Mouse (Mus musculus) hindbrain, embryonic 12.5 days (tissue): ENCODE data around the gene Bsg. TPM values are rescaled to one million over a fixed set of nuclear protein-coding genes. Genes with fewer than 3 reads are reported as not detected.

Experiments used
- ATAC-seq: fragments of 200-750 bp; cut with Nextera tagmentation; 2 replicates; pipeline ENCODE4 v1.8.0; 2017; ENCODE audit warnings: moderate TSS enrichment; ENCODE audit not compliant: low FRiP score
- H3K27ac ChIP-seq: fragments of 300-500 bp; sonication (generic); 2 replicates; pipeline ENCODE4 v1.5.1; 2016; ENCODE audit warnings: mild to moderate bottlenecking
- H3K27me3 ChIP-seq: fragments of 300-500 bp; sonication (generic); 2 replicates; pipeline ENCODE4 v1.6.1; 2016; ENCODE audit warnings: mild to moderate bottlenecking
- H3K36me3 ChIP-seq: fragments of 300-500 bp; sonication (generic); 2 replicates; pipeline ENCODE4 v1.6.1; 2016; ENCODE audit warnings: mild to moderate bottlenecking
- H3K4me1 ChIP-seq: fragments of 300-500 bp; sonication (generic); 2 replicates; pipeline ENCODE4 v1.6.1; 2016
- H3K4me2 ChIP-seq: fragments of 300-500 bp; sonication (generic); replicated peaks from 2 replicates; pipeline ENCODE4 v1.6.1; 2016; ENCODE audit warnings: mild to moderate bottlenecking
- H3K4me3 ChIP-seq: fragments of 300-500 bp; sonication (generic); 2 replicates; pipeline ENCODE4 v1.5.1; 2016; ENCODE audit warnings: mild to moderate bottlenecking
- H3K9ac ChIP-seq: fragments of 300-500 bp; sonication (generic); 2 replicates; pipeline ENCODE4 v1.6.1; 2016; ENCODE audit warnings: mild to moderate bottlenecking, moderate library complexity
- H3K9me3 ChIP-seq: fragments of 300-500 bp; sonication (generic); replicated peaks from 2 replicates; pipeline ENCODE4 v1.6.1; 2016; ENCODE audit warnings: mild to moderate bottlenecking
- WGBS: fragments of 180-500 bp; shearing (Covaris S2); methylation state at CpG from one replicate; pipeline ENCODE4 v1.1.7; 2016; 5-methylcytosine and 5-hydroxymethylcytosine counted together
- polyA plus RNA-seq: library from polyadenylated mRNA; unstranded; fragments of >200 nt; fragmentation: Nextera tagmentation; extraction: Ambion mirVana; gene quantifications from 2 replicates; pipeline ENCODE4 v1.2.1, GENCODE M21; 2016

Bsg gene
- polyA plus RNA-seq, 1 experiment from 2014 or later = 658 TPM

DNA sequence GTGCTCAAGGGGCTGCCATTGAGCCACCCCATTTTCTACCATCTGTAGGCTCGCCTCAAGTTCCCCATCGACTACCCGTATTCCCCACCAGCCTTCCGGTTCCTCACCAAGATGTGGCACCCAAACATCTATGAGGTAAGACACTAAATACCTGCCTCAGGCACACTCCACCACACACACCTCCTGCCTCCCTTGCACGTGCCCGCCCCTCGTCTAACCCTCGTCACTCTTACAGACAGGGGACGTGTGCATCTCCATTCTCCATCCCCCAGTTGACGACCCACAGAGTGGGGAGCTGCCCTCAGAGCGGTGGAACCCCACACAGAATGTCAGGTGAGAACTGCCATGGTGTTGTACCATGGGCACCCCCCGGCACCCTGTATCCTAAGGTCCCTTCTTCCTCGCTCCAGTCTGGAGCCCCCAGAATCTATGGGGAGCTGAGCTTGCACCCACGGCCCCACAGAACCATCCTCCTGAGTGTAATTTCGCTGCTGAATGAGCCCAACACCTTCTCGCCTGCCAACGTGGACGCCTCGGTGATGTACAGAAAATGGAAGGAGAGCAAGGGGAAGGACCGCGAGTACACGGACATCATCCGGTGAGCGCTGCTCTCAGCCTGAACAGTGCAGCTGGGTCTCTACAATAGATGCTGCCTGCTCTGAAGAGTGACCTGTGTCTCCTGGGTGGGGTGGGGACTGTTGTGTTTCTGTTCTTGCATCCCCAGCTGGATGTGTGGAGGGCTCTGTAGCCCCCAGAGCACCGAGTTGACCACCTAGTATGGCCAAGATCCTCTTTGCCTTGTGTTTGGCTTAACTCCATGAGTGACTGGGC, 19.3 kb upstream of the Bsg start:
- H3K27me3 ChIP-seq = no peaks in the 10 kb centered on the region
- peaks cover 54% of the 10 kb centered on the region for H3K36me3 ChIP-seq
- no peak for ATAC-seq
- WGBS = 96% methylated on average over 25 of the region's 25 CpGs
- H3K9me3 ChIP-seq = no peaks in the 10 kb centered on the region
- no peak overlapping the region for H3K4me3 ChIP-seq
- H3K27ac ChIP-seq = no peak overlapping the region
- no peak overlapping the region for H3K4me2 ChIP-seq
- no peak overlapping the region for H3K9ac ChIP-seq
- peaks cover 24% of the 10 kb centered on the region for H3K4me1 ChIP-seq

DNA sequence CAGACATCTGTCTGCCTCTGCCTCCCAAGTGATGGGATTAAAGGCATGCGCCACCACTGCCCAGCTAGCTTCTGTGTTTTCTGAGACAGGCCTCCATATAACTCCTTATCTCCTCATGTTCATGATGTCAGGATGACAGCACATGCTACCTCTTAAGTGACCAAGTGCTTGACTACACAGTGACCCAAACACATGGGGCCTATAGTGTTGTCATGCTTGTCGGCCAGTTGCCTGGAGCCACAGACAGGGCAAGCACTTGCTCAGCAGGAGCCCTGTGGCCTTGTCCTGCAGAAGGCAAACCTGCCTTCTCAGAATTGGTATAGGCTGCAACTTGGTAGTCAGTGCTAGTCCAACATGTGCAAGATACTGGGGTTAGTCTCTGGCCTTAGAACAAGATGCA, 18.1 kb upstream of the Bsg start:
- ATAC-seq = no peak
- Histone ChIP-seq H3K36me3 (peaks cover 54% of the 10 kb centered on the region), H3K4me2 (no peak overlapping the region), H3K9ac (no peak overlapping the region), H3K4me1 (peaks cover 19% of the 10 kb centered on the region), H3K4me3 (no peak overlapping the region), H3K9me3 (no peaks in the 10 kb centered on the region), H3K27ac (no peak overlapping the region), H3K27me3 (no peaks in the 10 kb centered on the region)
- 82% methylated on average over 2 of the region's 2 CpGs for WGBS

GRCm38 (mm10) chr10:79686691-79687090, 17.6 kb upstream of the Bsg start:
- H3K9me3 ChIP-seq = peaks cover under 1% of the 10 kb centered on the region; the same call in 1 of the 2 replicates
- no peak overlapping the region for H3K9ac ChIP-seq
- 94% methylated on average over 1 of the region's 1 CpGs for WGBS
- no peak for ATAC-seq
- peaks cover 54% of the 10 kb centered on the region for H3K36me3 ChIP-seq
- H3K4me1 ChIP-seq = peaks cover 18% of the 10 kb centered on the region
- H3K4me2 ChIP-seq = no peak overlapping the region
- no peak overlapping the region for H3K27ac ChIP-seq
- H3K27me3 ChIP-seq = no peaks in the 10 kb centered on the region
- no peak overlapping the region for H3K4me3 ChIP-seq

DNA sequence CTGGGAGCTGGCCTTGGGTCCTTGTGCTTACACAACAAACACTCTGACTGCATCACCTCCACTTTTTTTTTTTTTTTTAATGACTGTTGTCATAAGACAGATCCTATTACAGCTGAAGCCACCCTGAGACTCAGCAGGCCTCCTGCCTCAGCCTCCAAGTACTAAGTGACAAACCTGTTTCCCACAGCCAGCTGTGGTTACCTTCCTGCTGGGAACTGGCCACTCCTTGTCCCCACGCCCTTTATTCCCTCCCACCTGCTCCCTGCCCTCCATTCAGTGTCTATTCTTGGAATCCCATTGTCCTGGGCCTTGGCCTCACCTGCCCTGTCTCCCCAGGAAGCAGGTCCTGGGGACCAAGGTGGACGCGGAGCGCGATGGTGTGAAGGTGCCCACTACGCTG, 16.8 kb upstream of the Bsg start:
- WGBS = 95% methylated on average over 6 of the region's 6 CpGs
- Histone ChIP-seq H3K9me3 (peaks cover 9% of the 10 kb centered on the region; the same call in 1 of the 2 replicates), H3K27ac (no peak overlapping the region), H3K4me1 (peaks cover 18% of the 10 kb centered on the region), H3K36me3 (peaks cover 54% of the 10 kb centered on the region), H3K4me3 (no peak overlapping the region), H3K4me2 (no peak overlapping the region), H3K27me3 (no peaks in the 10 kb centered on the region), H3K9ac (no peak overlapping the region)
- no peak for ATAC-seq

DNA sequence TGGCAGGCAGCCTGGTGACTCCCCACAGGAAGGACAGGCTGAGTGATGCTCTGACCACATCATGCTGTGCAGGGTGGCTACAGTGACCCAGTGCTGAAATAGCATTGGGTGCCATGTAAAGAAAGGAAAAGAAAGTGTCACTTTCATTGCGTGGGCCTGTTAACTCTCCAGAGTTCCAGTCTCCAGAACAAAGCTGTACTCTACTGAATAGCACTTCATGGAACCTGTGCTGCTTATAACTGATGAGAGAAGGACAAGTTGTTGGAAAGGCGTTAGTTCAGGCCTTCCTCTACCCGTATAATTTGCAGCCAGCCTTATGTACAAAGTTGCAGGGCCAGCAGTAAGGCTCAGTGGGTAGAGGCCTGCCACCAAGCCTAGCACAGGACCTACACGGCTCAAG, 15.6 kb upstream of the Bsg start, which contains the start of gene Gzmm:
Gene Gzmm (plus strand): TSS at position 301 of the 400 bp plus-strand sequence.
- no peak within 1 kb of the TSS for H3K9ac ChIP-seq
- no peak for ATAC-seq
- WGBS = 88% methylated on average over 4 of the region's 4 CpGs
- H3K9me3 ChIP-seq = peaks cover 9% of the 10 kb centered on the region; the same call in 1 of the 2 replicates
- H3K4me3 ChIP-seq = no peak within 1 kb of the TSS
- peaks cover 6% of the 10 kb centered on the region for H3K4me1 ChIP-seq
- no peak within 1 kb of the TSS for H3K27ac ChIP-seq
- peaks cover 54% of the 10 kb centered on the region for H3K36me3 ChIP-seq
- H3K4me2 ChIP-seq = no peak within 1 kb of the TSS
- H3K27me3 ChIP-seq = no peaks in the 10 kb centered on the region

DNA sequence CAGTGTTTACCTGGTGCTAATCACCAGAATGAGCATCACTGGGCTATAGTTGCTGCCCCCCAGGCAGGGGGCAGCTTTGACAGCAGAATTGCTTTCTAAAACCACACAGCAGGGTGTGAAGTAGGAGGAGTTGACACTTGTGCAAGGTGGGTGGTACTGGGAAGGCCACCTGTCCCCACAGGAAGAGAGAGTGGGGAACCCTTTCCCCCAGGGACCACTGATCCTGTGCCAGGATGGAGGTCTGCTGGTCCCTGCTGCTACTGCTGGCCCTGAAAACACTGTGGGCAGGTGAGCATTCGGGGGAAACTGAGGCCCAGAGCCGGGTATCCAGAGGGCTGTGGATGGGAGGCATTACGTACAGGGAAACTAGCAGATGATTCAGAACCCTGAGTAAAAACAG, 15.1 kb upstream of the Bsg start:
- H3K27ac ChIP-seq = no peak overlapping the region
- no peak for ATAC-seq
- peaks cover 2% of the 10 kb centered on the region for H3K4me1 ChIP-seq
- H3K27me3 ChIP-seq = no peaks in the 10 kb centered on the region
- H3K4me3 ChIP-seq = no peak overlapping the region
- no peak overlapping the region for H3K9ac ChIP-seq
- H3K4me2 ChIP-seq = no peak overlapping the region
- peaks cover 52% of the 10 kb centered on the region for H3K36me3 ChIP-seq
- H3K9me3 ChIP-seq = peaks cover 9% of the 10 kb centered on the region; the same call in 1 of the 2 replicates
- WGBS = 92% methylated on average over 3 of the region's 3 CpGs

DNA sequence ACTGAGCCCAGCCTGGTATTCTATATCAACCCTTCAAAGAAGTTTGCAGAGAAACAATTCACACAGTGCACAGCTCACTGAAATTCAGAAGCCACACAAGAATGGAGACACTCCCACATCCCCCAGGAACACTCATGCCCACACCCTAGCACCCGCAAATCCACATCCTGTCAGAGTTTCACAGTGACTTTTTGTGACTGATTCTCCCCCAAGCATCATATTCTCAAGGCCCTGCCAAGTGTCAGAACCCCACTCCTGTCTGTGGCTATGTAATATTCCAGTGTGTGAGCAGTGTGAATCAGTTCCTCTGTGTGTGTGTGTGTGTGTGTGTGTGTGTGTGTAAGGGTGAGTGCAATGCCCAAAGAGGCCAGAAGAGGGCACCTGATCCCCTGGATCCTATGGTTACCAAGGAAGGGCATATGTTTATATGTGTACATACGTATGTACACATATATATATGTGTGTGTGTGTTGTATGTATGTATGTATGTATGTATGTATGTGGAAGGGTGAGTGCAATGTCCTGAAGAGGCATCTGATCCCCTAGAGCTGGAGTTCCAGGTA, 12.2 kb upstream of the Bsg start:
- Histone ChIP-seq H3K4me1 (0 out of 2 replicates have a peak, but pooled peaks cover 2% of the 10 kb centered on the region), H3K9ac (no peak overlapping the region), H3K27me3 (no peaks in the 10 kb centered on the region), H3K36me3 (peaks cover 23% of the 10 kb centered on the region), H3K9me3 (peaks cover 9% of the 10 kb centered on the region; the same call in 1 of the 2 replicates), H3K4me2 (no peak overlapping the region), H3K4me3 (no peak overlapping the region), H3K27ac (no peak overlapping the region)
- ATAC-seq = no peak
- 100% methylated on average over 2 of the region's 2 CpGs for WGBS

GRCm38 (mm10) chr10:79693580-79694378, 10.5 kb upstream of the Bsg start:
- Histone ChIP-seq H3K9me3 (peaks cover 9% of the 10 kb centered on the region; the same call in 1 of the 2 replicates), H3K9ac (no peak overlapping the region), H3K4me3 (no peak overlapping the region), H3K36me3 (peaks cover 6% of the 10 kb centered on the region), H3K27ac (no peak overlapping the region), H3K27me3 (no peaks in the 10 kb centered on the region), H3K4me1 (0 out of 2 replicates have a peak, but pooled peaks cover 2% of the 10 kb centered on the region), H3K4me2 (no peak overlapping the region)
- 80% methylated on average over 12 of the region's 12 CpGs for WGBS
- no peak for ATAC-seq

DNA sequence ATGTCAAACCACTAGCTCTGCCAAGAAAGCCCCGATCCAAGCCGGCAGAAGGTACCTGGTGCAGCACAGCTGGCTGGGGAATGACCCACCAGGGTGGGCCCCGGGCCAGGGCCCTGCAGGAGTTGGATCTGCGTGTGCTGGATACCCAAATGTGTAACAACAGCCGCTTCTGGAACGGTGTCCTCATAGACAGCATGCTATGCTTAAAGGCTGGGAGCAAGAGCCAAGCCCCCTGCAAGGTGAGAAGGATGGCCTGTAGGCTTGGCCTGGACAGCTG, 10.0 kb upstream of the Bsg start:
- Histone ChIP-seq H3K4me3 (no peak overlapping the region), H3K27ac (no peak overlapping the region), H3K36me3 (peaks cover under 1% of the 10 kb centered on the region), H3K4me1 (0 out of 2 replicates have a peak, but pooled peaks cover 2% of the 10 kb centered on the region), H3K4me2 (no peak overlapping the region), H3K9me3 (peaks cover 9% of the 10 kb centered on the region; the same call in 1 of the 2 replicates), H3K27me3 (no peaks in the 10 kb centered on the region), H3K9ac (no peak overlapping the region)
- no peak for ATAC-seq
- WGBS = 85% methylated on average over 6 of the region's 6 CpGs

- Histone ChIP-seq H3K4me1 (0 out of 2 replicates have a peak, but pooled peaks cover 2% of the 10 kb centered on the region), H3K36me3 (no peaks in the 10 kb centered on the region), H3K4me2 (no peak overlapping the region), H3K9me3 (peaks cover 9% of the 10 kb centered on the region; the same call in 1 of the 2 replicates), H3K27me3 (no peaks in the 10 kb centered on the region), H3K27ac (peak overlapping the region; percentile 46), H3K9ac (0 out of 2 replicates have a peak overlapping the region, but pooled peaks have one; percentile 27), H3K4me3 (no peak overlapping the region)
- WGBS = 65% methylated on average over 13 of the region's 13 CpGs
- ATAC-seq = peak; percentile 35; the same call in 1 of the 2 replicates
Measured at GRCm38 (mm10) chr10:79695231-79696128, 8.8 kb upstream of the Bsg start.

DNA sequence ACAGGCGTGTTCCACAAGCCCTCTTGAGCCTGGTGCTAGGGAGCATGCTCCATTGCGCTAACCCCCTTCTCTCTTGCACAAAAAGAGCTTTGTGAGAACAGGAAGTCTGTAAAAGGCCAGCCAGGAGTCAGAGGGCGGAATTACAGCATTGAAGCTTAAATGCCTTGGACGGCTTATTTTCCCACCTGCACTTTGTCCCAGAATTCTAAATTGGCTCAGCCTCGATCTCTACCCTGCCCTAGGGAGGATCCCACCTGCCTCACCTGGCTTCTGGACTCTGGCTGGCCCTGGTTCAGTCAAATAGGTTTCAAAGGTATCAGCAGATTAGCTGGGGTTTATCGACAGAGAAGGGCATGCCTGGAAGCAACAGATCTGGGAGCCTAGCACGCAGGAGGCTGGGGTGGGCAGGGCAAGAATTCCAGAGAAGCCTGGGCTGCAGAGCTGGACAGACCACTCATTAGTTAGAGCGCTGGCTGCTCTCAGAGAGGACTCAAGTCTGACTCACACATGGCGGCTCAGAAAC, 8.1 kb upstream of the Bsg start:
- 0 out of 2 replicates have a peak overlapping the region, but pooled peaks have one; percentile 27 for H3K9ac ChIP-seq
- ATAC-seq = no peak
- H3K4me1 ChIP-seq = 0 out of 2 replicates have a peak, but pooled peaks cover 2% of the 10 kb centered on the region
- H3K27ac ChIP-seq = peak overlapping the region; percentile 48
- WGBS = 56% methylated on average over 9 of the region's 9 CpGs
- H3K4me3 ChIP-seq = no peak overlapping the region
- no peak overlapping the region for H3K4me2 ChIP-seq
- H3K27me3 ChIP-seq = no peaks in the 10 kb centered on the region
- no peaks in the 10 kb centered on the region for H3K36me3 ChIP-seq
- peaks cover 9% of the 10 kb centered on the region; the same call in 1 of the 2 replicates for H3K9me3 ChIP-seq
